Mouse (Mus musculus): ENCODE data around the gene Gorasp1.

Gene Gorasp1

GRCm38 (mm10) chr9:119926497-119926896, 10.9 kb downstream of the Gorasp1 start:
- ATAC-seq (ENCODE audit: low TSS enrichment) = no peak

GRCm38 (mm10) chr9:119925729-119926128, 11.6 kb downstream of the Gorasp1 start:
- no peak for ATAC-seq (ENCODE audit: low TSS enrichment)

GRCm38 (mm10) chr9:119925120-119925657, 12.2 kb downstream of the Gorasp1 start:
- no peak for ATAC-seq (ENCODE audit: low TSS enrichment)

- no peak for ATAC-seq (ENCODE audit: low TSS enrichment)
These were observed 13.9 kb downstream of the Gorasp1 start for GRCm38 (mm10) chr9:119923462-119923861.

- ATAC-seq (ENCODE audit: low TSS enrichment) = no peak
These were observed 17.5 kb downstream of the Gorasp1 start for GRCm38 (mm10) chr9:119919858-119920257.

GRCm38 (mm10) chr9:119913087-119913838, 24.1 kb downstream of the Gorasp1 start:
- ATAC-seq (ENCODE audit: low TSS enrichment) = no peak

GRCm38 (mm10) chr9:119909931-119910330, 27.4 kb downstream of the Gorasp1 start:
- ATAC-seq (ENCODE audit: low TSS enrichment) = peak; percentile 70

GRCm38 (mm10) chr9:119908708-119909107, 28.7 kb downstream of the Gorasp1 start:
- ATAC-seq (ENCODE audit: low TSS enrichment) = no peak

- peak; percentile 86 for ATAC-seq (ENCODE audit: low TSS enrichment)
These were observed 34.8 kb downstream of the Gorasp1 start for GRCm38 (mm10) chr9:119902410-119903151.

- ATAC-seq (ENCODE audit: low TSS enrichment) = no peak
These were observed 37.9 kb downstream of the Gorasp1 start for GRCm38 (mm10) chr9:119899446-119899845.

GRCm38 (mm10) chr9:119895040-119895721, 42.2 kb downstream of the Gorasp1 start:
- peak; percentile 29 for ATAC-seq (ENCODE audit: low TSS enrichment)

- peak; percentile 96 for ATAC-seq (ENCODE audit: low TSS enrichment)
These were observed 42.9 kb downstream of the Gorasp1 start, which contains the start of gene Wdr48 for GRCm38 (mm10) chr9:119894339-119895009. TSS of gene Wdr48 (plus strand) at chr9:119894878.

GRCm38 (mm10) chr9:119893881-119894280, 43.5 kb downstream of the Gorasp1 start:
- no peak for ATAC-seq (ENCODE audit: low TSS enrichment)

- no peak for ATAC-seq (ENCODE audit: low TSS enrichment)
These were observed 46.7 kb downstream of the Gorasp1 start for GRCm38 (mm10) chr9:119890692-119891091.

- ATAC-seq (ENCODE audit: low TSS enrichment) = no peak
These were observed 47.9 kb downstream of the Gorasp1 start for GRCm38 (mm10) chr9:119889446-119889845.

- no peak for ATAC-seq (ENCODE audit: low TSS enrichment)
These were observed 48.5 kb downstream of the Gorasp1 start for GRCm38 (mm10) chr9:119888843-119889246.

- ATAC-seq (ENCODE audit: low TSS enrichment) = peak; percentile 64; the same call in 1 of the 2 replicates
These were observed 50.0 kb downstream of the Gorasp1 start for GRCm38 (mm10) chr9:119887144-119887901.

Measured in frontal cortex, adult (tissue).